ENCODE assay signal across 17 mouse cellular contexts in the genomic region with DNA sequence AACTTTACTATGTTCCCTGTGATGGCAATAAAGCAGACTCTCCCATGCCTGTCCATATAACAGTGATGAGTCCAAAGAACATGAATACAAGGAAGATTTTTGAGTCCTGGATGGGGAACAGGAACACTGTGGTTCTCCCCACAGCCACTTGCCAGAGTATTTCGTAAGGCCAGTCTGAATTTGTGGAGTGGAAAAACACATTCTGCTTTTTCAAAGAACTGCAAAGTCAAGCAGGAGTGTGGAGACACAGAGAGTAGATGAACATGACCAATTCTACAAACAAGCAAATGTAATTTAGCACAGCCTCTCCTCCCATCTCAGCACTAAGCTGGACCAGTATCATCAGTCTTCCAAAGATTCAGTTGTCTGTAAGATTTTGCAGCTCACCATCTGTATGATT.
DNase-seq lines count a peak whose midpoint lies in the region; ATAC-seq lines count a peak whose summit lies in the region.
"Had no signal": no experiment of that assay in that cellular context is flagged by ENCODE, and none has a peak within 500 bp of the region (broad histone marks: within the 10 kb centered on the region; RNA-seq: fewer than 3 reads in every experiment).

No protein-coding gene starts in this region.

- DNase-seq in frontal cortex, postnatal 10 days (ENCODE audit: low spot score in 2 of 2): no peak
- peak; percentile 26 for DNase-seq in lung, postnatal 25 days (ENCODE audit: low spot score)
- DNase-seq in lung, postnatal 4 days: no peak
- DNase-seq in telencephalon, adult 2 months (ENCODE audit: low read depth, low spot score): peak; percentile 4
- DNase-seq in heart, adult 8-10 months (ENCODE audit: low spot score): no peak
- DNase-seq: adrenal gland, postnatal 10 days; adrenal gland, postnatal 36 days; cerebellum, adult 11-12 months; cerebellum, adult 8-10 months; cerebellum, postnatal 10 days; cerebellum, postnatal 36 days; gastrocnemius, postnatal 25 days had no signal

- ATAC-seq in frontal cortex, adult (ENCODE audit: low TSS enrichment): peak; percentile 78
- 0 out of 2 replicates have a peak, but pooled peaks have one; percentile 45 for ATAC-seq in common myeloid progenitor, adult 5-6 weeks (replicated peaks; ENCODE audit: low read depth, poor library complexity, severe bottlenecking)
- ATAC-seq in activated CD4-positive, CD25-positive, alpha-beta regulatory T cell, adult 4 months: no peak
- ATAC-seq: forebrain, embryonic 13.5 days; forebrain, embryonic 16.5 days had no signal

Comparison
In these comparisons a context has a peak if more than half of its experiments do, and no peak if none do; other contexts are left out.
1. DNase-seq: peak in lung, postnatal 25 days (single experiment) and telencephalon, adult 2 months (single experiment); none in frontal cortex, postnatal 10 days (0 of 2), lung, postnatal 4 days (0 of 2) and heart, adult 8-10 months (single experiment).